Mouse (Mus musculus) ovary, postnatal 14 days (tissue): ENCODE measurements around the gene Canx.

ENCODE experiments used
- DNase-seq: peaks from one replicate; pipeline ENCODE4 v3.0.0; 2022; ENCODE audit warnings: low spot score

The Canx gene

DNA sequence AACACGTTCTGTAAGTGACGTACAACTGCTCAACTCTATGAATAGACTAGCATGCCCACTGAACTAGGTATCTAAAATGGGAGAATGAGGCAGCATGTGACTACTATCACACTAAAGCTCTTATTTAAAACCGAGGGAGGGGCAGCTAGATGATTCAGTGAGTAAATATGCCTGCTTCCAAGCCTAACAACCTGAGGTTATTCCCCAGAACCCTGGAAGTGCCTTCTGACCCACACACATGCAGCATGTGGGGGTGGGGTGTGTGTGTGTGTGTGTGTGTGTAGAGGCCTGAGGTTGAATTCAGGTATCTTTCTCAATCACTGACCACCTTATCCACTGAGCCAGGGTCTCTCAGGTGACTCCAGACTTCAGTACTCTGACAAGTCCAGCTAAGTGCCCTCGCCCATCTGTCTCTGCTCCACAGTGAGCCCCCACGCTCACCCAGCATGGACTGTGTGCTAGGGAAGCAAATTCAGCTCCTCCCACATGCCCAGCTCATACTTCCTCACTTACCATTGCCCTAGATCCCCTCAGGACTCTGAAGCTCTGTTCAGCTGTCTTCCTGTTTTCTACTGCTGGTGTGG lies 49.8 kb downstream of the Canx start:
- no peak for DNase-seq

DNA sequence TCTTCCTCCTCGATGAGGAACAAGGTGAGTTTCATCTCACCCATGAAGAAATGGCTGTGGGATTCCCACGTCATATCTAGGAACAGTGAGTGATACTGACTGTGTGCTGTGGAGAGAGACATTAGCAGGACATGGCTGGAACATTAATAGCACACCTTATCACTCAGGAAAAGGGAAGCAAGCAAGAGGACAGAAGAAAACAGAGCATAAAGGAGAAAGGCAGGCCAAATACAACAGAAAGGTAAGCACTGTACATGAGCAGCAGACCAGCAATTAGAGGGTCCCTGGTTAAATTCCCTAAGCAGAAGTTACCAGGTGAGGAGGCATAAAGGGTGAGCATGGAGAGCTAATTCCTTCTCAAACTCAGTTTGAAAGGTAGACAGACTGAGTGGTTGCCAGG lies 50.4 kb downstream of the Canx start:
- DNase-seq, result no peak

DNA sequence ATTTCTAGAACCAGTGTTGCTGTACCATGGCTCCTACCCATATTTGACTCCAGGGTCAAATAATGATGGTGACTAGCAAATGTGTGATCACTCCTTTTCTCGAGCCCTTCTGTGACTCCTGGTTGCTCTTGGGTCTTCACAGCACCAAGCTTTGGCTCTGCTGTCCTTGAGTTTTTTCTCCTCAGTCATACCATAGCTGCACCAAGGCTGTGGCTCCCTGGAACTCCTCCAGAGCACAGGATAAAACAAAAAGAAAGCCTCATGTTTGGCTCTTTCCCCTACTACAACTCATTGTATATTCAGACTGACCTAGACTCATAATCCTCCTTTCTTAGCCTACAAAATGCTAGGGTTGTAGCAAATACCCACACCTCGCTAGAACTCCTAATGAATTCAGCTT lies 52.7 kb downstream of the Canx start:
- DNase-seq, result no peak

DNA sequence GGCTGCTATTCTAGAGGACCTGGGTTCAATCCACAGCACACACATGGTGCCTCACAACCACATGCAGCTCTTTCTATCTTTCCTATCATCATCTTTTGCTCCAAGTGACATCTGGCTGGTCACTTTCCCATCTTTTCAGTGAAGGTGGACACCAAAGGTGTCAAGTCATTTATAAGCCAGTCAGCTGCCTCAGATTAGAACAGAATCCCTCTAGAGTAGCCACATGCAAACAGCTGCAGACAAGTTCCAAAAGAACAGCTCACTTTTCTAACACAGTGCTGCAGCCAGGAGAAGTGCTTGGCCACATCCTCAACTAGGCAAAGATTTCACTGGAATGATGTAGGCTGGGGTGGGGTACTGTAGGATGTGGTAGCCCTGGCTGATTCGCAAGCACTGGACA lies 55.6 kb downstream of the Canx start:
- no peak for DNase-seq

DNA sequence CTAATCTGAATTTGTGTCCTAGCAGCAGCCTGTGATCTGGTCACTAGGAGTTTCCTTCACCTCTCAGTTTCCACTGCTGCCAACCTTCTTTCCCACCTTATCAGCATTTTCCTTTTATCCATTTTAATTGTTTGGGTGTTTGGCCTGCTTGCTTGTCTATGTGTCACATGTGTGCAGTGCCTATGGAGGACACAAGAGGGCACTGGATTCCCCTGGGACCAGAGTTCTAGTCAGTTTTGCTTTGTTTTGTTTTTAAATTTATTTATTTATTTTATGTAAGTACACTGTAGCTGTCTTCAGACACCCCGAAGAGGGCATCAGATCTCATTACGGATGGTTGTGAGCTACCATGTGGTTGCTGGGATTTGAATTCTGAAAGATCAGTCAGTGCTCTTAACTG lies 56.3 kb downstream of the Canx start:
- DNase-seq, result no peak

DNA sequence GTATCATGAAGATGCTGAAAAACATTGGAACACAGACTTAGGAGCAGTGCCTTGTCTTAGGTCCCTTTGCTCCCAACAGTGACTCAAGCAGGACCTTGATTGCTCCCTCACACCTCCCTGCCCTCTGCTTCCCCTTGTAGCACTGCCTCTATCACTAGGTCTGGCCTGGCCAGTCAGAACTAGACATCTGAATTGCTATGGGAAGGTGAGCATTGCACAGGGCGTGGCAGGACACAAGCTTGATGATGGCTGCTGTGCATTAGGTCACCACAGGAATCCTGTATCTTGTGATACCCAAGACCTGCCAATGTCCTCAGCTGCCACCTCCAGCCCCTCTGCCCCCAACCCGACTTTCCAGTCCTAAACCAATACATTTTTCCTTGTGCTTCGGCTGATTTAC lies 58.5 kb downstream of the Canx start:
- no peak for DNase-seq

DNA sequence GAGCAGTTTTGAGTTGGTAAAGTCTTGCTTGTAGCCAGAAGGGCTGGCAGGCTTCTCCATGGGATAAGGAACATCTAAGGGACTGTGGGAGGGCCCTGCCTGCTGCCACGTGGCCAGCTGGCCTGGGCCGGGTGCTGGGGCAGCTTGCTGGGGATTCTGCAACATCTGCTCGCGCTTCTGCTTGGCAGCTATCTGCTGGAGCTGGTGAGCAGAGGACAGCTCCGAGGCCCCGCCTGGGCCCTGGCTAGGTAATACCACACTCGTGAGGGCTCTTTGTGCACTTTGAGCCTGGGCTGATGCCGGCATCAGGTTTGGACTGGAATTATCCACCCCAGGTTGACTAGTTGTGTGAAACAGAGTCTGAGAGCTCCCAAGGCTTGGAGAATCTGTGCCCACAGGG lies 59.5 kb downstream of the Canx start:
- DNase-seq, result no peak

DNA sequence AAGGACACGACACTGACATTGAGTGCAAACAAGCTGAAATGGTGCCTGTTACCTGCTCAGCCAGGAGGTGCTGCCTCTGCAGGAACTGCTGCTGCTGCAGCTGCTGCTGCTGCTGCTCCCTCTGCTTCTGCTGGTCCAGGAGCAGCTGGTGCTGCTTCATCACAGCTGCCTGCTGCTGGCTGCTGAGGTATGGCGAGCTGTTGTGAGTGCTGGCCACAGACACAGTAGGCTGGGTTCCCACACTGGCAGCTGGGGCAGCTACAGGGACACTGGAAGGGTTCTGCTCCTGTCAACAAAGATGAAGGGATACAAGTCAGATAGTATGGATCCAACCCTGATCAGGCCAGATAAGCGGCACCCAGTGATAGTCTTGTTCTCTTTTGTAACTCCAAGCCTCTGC lies 62.3 kb downstream of the Canx start:
- DNase-seq, result no peak

DNA sequence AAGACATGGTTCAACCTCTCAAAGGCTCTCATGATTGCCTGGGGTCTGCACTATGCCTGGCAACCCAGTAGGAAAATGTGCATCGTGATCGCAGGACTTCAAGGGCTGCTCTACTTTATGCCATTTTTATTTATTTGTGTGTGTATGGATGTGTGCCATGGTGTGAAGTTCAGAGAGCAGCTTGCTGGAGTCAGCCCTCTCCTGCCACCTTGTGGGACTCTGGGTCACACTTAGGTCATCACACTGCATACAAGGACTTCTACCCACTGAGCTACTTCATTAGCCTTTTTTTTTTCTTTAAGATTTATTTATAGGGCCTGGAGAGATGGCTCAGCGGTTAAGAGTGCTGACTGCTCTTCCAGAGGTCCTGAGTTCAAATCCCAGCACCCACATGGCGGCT lies 63.5 kb downstream of the Canx start:
- no peak for DNase-seq

DNA sequence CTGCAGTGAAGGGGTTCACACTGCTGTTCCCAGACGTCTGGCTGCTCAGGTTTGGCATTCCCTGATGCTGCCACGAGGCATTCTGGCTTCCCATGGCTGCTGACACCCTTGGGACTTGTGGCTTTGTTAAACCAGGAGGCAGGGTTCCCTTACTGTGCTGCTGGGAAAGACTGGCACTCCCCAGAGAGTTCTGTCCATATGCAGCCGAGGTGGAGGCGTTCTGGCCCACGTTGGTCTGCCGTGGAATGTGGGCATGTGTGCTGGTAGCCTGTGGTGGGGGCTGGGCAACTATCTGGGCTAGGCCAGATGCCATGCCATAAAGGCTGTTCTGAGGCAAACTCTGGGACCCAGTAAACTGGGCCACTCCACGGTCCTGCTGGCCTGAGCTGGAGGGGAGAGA lies 67.2 kb downstream of the Canx start:
- DNase-seq, result no peak

DNA sequence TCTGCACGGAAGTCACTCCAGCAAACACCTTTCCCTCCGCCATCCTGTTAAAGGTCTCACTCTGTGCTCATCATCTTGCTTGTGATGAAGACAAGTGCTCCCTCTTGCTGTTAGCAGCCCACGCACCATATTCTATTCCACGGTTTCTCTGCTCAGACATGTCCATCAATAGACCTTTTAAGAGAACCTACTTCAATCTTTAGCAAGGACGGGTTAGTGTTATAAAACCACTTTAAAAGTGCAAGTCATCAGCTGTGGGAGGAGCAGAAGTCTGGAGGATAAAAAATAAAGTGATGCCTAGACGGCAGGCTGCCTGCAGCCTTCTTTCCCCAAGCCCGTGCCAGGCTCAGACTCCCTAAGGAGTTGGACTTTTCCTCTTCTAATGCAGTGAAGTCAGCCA lies 68.9 kb downstream of the Canx start:
- no peak for DNase-seq

DNA sequence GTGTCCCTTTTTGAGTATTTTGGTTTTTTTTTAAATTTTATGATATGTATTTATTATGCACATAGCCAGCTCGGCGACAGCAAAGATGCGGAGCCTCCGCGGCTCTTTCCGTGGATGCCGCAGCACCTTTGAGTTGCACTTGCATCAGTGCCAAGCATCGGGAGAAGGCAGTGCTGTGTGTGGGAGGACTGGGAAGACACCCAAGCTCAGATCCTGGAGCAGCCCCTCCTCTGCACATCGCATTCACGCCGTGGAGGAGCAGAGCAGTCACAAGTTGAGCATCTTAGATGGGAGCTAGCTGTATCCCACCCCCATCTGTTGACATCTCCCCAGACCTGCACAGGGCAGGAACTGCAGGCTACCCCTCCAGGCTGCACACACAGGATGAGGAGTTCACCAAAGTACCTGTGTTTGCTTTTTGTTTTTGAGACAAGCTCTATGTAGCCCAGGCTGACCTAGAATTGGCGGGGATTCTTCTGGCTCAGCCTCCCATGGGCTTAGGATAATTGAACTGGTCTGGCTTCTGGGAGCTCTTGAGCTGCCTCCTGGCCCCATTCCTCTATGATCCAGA lies 71.4 kb downstream of the Canx start:
- DNase-seq, result no peak

DNA sequence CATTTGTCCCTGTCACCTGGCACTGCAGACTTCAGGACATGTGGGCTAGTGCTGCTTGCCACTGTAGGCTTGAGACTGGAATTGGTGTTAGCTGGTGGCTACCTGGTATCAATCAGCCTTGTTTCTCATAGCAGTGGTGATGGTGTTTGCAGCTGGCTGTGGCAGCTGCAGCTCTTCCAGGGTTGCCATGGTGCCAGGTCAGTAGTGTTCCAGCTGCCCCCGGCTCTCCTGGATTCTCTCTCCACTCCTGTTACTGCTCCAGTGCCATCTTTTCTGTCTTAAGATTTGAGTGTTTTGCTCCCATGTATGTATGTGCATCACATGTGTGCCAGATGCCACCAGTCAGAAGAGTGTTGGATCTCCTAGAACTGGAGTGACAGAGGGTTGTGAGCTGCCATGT lies 72.1 kb downstream of the Canx start:
- DNase-seq, result no peak

DNA sequence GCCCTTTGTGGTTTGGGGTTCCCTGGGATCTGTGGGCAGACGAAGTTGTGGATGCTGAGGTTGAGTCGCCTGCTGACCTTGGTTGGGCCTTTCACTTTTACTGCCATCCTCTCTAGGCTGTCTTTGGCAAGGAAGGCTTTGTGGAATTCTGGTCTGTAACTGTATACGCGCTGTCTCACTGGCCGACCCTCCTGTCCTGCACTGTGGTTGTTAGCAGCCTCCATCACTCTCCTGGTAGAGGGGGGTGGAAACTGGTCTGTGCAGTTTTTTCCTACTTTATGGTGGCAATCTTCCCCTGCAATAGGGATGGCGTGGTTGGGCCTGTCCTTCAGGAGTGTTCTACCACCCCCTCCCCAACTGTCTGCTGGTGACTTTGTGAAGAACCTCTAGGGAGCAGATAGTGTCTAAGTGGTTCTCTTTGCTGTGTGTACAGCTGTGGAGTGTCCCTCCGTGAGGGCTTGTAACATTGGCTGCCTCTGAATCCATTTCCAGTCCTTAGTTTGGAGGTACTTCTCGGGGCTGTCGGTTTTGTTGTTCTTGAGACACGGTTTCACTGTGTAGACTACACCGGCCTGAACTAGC lies 72.7 kb downstream of the Canx start:
- no peak for DNase-seq

DNA sequence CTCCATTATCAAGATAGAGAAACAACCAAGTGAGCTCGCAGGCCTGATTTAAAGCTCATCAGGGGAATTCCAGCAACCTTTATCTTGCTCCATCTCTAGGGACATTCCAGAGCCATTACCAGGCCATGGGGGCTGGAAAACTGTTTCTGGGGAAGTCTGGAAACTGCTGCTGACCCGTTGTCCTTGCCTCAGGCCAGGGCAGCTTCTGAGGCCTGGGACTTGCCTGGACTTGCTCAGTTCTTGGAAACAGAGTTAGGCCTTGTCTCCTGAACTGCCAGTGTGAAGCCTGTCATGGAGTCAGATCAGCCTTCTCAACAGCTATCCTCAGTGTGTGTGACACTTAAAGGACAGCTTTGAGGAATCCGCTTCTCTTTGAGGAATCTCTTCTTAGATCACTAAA lies 73.3 kb downstream of the Canx start:
- no peak for DNase-seq

DNA sequence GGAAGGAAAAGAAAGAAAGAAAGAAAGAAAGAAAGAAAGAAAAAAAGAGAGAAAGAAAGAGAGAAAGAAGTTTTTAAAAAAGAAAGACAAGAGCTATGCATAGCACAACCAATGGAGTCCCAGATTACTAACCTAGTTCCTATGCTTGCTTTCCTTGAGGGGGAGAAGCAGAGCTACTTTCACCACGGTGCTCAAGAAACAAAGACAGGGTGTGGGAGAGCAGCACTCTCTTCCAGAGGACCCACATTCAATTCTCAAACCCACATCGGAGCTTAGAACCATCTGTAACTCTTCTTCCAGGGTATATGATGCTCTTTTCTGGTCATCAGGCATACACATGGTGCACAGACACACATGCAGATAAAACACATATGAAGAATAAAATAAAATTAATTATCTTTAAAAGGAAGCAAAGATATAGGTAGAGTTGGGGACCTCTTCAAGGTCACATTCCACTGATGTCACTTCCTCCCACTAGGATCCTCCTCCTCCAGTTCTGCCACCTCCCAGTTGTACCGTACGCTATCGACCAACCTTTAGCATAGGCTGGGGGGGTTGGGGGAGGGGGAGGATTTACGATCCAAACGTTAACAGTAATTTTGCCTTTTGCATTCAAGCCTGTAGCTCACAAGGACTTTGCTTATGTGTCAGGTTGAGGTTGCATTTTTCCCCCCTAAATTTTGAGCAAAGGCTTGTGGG lies 76.9 kb downstream of the Canx start:
- no peak for DNase-seq

DNA sequence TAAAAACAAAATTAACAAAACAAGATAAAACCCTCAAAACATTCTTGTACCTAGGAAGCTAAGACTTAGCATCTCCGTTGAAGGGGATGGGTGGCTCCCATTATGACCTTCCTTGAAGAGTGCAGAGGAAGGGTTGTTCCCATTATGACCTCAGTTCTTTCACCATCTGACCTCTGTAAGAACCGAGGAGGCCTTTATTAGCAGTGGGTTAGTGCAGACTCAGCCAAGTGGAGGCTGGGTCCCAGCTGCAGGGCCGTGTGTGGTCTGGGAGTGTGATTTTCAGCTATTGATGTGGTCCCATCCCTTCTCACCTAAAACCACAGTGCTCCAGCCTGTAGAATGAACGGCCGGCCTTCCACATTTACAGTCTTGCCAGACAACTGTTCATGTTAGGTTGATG lies 80.2 kb downstream of the Canx start:
- no peak for DNase-seq
